Mouse (Mus musculus): ENCODE results near the gene Ascl4.

The Ascl4 gene

DNA sequence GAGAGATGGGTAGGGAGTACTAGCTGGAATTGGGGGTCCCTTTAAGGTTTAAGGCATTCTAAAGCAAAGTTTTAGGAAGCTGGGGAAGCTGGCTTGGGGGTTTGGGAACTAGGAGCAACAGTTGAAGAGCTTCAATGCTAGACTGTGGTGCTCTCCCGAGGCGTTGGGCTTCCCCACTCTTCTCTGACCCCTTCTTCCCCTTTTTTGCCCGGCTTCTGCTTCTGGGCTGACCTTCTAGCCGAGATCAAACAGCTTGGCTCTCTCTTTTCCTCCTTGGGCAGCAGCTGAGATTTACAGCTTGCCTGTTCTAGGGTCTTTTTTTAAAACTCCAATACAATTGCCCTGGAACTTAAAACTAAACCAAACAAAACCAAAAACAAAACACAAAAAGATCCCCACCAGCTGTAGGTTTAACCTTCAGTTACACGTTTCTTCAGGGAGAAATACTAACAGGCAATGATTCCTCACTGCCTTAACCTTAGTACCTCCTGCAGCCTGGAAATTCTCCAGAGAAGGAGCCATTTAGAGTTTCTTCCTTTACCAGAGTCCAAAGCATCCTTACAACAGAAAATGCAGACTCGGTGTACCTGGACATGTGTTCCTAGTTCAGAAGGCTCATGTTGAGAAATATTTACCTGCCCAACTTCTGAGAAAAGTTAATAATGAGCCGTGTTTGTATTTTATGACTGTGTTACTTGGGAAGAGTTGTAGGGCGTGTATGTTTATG, 42.6 kb downstream of the Ascl4 start:
- DNase-seq (ENCODE audit: low read depth) = peak; percentile 47

DNA sequence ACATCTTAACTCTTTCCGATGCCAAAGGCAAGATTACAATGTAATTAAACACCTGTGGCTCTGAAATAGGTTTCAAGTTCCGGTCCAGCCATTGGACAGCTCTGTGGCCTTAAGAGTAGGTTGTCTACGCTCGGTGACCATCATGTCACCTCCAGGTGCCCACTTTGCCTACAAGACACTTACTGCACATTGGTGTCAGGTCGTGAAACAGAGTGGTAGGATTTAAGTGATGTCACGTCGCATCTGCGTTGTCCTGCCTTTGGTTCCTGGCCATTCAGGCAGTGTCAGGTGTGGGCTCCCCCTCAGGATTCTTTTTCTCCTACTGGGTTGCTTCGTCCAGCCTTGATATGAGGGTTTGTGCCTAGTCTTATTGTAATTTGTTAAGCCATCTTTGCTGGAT, 44.3 kb downstream of the Ascl4 start:
- no peak for DNase-seq (ENCODE audit: low read depth)

DNA sequence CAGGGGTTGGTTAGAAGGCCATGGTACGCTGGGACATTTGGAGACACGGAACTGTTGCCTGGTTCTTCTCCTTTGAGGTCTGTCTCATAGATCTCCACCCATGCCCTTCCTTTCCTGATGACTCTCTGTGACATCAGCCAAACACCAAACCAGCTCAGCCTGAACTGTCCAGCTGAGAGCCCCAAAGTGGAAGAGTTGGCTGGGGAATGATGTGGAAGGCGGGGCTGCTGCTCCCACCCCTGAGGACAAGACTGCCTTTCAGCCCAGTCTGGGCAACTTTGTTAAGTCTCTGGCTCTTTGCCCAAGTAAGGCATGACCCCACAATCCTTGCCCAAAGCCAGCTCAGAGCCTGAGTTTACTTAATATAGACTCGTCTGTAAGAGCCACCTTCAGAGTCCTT, 45.4 kb downstream of the Ascl4 start:
- DNase-seq (ENCODE audit: low read depth) = no peak

DNA sequence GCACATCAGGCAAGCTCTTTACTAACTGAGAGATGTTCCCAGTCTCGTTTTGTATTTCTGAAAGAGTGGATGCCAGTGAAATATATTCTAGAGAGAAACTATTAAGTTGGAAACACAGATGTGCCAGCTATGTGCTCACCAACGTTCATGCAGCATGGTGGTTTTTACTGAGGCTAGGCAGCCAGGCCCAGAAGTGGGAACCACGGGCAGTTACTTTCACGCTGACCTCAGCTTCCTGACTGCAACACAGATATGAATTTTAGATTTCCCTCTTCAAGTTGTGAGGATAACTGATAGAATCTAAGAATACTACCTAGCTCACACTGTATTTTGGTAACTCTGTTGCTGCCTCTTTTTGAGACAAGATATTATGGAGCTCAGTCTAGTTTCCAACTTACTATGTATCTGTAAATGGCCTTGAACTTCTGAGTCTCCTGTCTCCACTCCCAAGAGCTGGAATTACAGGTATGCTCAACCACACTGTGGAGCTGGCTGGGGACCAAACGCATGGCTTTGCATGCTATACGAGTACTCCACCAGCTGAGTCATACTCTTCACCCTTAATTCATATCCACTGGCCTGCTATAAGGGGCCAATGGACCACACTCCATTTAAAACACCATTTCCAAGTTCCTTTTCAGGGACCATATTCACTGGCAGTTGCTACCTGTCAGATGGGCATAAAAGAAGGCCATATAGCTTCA, 62.1 kb downstream of the Ascl4 start:
- DNase-seq (ENCODE audit: low read depth) = peak; percentile 90

DNA sequence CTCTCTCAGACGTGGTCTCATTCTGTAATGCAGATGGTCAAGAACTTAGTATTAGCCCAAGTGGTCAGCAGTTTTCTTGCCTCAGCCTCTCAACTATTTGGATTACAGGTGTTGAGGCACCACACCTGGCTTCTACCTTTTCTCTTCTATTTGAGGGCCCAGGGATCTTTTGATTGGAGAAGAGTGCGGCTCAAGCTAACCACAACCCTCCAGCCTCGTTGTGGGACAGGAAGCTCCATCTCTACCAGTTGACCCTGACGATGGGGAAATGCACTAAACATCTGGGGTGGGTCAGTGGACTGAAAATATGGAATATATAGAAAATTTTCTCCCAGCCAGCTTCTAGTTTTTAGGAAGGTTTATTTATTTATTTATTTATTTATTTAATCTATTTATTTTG, 64.9 kb downstream of the Ascl4 start:
- DNase-seq (ENCODE audit: low read depth) = peak; percentile 39

DNA sequence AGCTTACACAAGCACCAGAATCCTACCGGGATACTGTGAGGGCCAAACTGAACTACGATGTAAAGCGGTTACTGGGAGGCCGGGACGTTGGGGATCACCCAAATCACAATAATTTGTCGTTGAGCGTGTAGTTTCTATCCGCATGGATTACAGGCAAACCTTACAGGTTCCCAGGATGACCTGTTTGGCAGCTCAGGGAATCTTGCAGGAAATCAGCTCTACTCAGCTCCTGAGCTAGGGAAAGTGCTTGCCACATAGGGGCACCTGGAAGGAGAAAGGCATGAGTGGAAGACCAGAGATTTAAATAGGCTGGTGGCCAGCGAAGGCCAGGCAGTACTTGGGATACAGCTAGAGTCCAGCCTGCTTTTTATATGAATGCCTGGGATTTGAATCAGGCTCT, 66.4 kb downstream of the Ascl4 start:
- DNase-seq (ENCODE audit: low read depth) = no peak

DNA sequence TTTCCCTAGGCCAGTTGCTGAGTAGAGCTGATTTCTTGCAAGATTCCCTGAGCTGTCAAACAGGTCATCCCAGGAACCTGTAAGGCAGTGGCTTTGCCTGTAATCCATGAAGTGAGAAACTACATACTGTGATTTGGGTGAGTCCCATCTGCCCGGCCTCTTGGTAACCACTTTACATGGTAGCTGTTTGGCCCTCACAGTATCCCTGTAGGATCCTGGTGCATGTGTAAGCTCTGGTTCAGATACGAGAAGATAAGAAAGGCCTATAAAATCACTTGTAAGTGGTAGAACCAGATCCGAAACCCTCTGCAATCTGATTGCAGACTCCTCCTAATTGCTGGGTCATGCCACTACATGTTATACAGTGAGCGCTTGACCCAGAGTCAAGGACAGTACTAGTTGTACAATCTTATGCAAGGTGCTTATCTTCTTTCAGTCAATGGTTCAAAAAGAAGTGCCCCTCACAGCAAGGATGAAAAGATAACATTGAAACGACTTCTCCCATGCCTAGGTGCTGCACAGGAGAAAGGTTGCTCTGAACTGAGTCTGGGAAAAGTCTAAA, 67.1 kb downstream of the Ascl4 start:
- no peak for DNase-seq (ENCODE audit: low read depth)
